Mouse (Mus musculus) bone marrow, adult 2 months (tissue): ENCODE data around the gene Rab5a.

Source experiments
- CTCF ChIP-seq: fragments of 200-500 bp; IDR thresholded peaks from 2 replicates; pipeline ENCODE4 v1.5.1; 2011; ENCODE audit warnings: low read length, control low read depth; ENCODE audit not compliant: control insufficient read depth, insufficient read depth
- POLR2A ChIP-seq: fragments of 200-500 bp; IDR thresholded peaks from 2 replicates; pipeline ENCODE4 v1.6.1; 2011; ENCODE audit warnings: low read depth, mild to moderate bottlenecking, control low read depth, low read length, borderline replicate concordance; ENCODE audit not compliant: control insufficient read depth

GRCm38 (mm10) chr17:53554813-53555212 is 75.8 kb downstream of the Rab5a start:
- TF ChIP-seq CTCF, result no peak
- no peak for TF ChIP-seq POLR2A
